Mouse (Mus musculus) bone marrow, adult 2 months (tissue): ENCODE results near the gene Caml. TPM values are rescaled to one million over a fixed set of nuclear protein-coding genes. Genes with fewer than 3 reads are reported as not detected.
"Not testable (repeated sequence)": the region's sequence is repeated elsewhere in the genome, so short reads cannot be mapped to it uniquely, and the experiment has no call there.

ENCODE experiments used
- H3K27ac ChIP-seq: fragments of 200-500 bp; 2 replicates; pipeline ENCODE4 v1.5.1; 2012; ENCODE audit warnings: low read depth, mild to moderate bottlenecking, control low read depth, inconsistent platforms, low read length; ENCODE audit not compliant: control insufficient read depth, poor library complexity, insufficient read depth
- H3K4me1 ChIP-seq: fragments of 200-500 bp; 2 replicates; pipeline ENCODE4 v1.6.1; 2011; ENCODE audit warnings: low read length; ENCODE audit not compliant: control insufficient read depth, insufficient read depth
- H3K4me3 ChIP-seq: fragments of 200-500 bp; replicated peaks from 2 replicates; pipeline ENCODE3; 2011; ENCODE audit warnings: mild to moderate bottlenecking, low read depth, low read length, control low read depth; ENCODE audit not compliant: control insufficient read depth
- CTCF ChIP-seq: fragments of 200-500 bp; IDR thresholded peaks from 2 replicates; pipeline ENCODE4 v1.5.1; 2011; ENCODE audit warnings: low read length, control low read depth; ENCODE audit not compliant: control insufficient read depth, insufficient read depth
- POLR2A ChIP-seq: fragments of 200-500 bp; IDR thresholded peaks from 2 replicates; pipeline ENCODE4 v1.6.1; 2011; ENCODE audit warnings: low read depth, mild to moderate bottlenecking, control low read depth, low read length, borderline replicate concordance; ENCODE audit not compliant: control insufficient read depth
- WGBS: fragments of 180-500 bp; shearing (Covaris S2); methylation state at CpG from one replicate; pipeline ENCODE4 v1.1.7; 2018; 5-methylcytosine and 5-hydroxymethylcytosine counted together
- polyA plus RNA-seq: library from polyadenylated mRNA; stranded (reverse); fragments of >200 nt; gene quantifications from 2 replicates; pipeline ENCODE4 v1.2.4, GENCODE M21; 2011; ENCODE audit warnings: low replicate concordance; ENCODE audit not compliant: missing spikeins, insufficient read depth, insufficient read length

Gene Caml
- polyA plus RNA-seq, 1 experiment, result 26.9 TPM

DNA sequence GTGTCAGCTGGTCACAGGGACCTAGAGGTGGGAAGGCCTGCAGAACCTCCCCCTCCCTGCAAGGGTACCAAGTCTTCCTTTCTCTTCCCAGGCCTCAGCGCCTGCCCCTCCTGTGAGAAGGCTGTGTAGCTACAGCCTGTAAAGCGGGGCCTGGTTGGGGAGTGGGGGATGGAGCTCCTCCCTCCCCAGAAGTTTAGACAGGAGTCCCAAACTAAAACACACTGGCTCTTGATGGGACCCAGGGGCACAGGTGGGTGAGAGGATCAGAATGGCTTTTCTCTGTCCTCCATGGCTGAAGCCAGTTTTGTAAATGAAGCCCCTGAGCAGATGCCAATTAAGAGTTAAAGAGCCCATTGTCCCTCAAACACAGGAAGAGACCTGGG, 15.2 kb upstream of the Caml start:
- H3K4me3 ChIP-seq, result no peak overlapping the region
- WGBS, result 77% methylated on average over 2 of the region's 2 CpGs

DNA sequence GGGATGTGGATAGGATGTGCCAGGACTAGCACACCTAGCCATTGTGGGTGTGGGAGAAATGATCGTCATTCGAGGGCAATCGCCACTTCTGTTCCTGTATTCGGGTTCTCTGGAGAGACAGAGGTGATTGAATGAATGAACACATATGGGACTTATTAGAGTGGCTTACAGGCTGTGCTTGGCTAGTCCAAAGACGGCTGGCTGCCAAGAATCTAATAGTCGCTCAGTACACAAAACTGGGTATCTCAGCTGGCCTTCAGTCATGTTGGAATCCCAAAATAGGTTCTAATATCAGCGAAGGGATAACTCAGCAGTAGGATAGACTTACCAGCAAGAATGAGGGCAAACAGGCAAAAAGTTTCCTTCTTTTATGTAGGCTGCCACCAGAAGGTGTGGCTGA, 10.8 kb upstream of the Caml start:
- Histone ChIP-seq H3K4me3 (no peak overlapping the region), H3K4me1 (no peaks in the 10 kb centered on the region)
- TF ChIP-seq CTCF (no peak), POLR2A (no peak)

More for the DNA sequence above, 15.2 kb upstream of the Caml start:
- H3K4me1 ChIP-seq, result no peaks in the 10 kb centered on the region
- no peak overlapping the region for H3K27ac ChIP-seq
- TF ChIP-seq POLR2A (no peak), CTCF (no peak)

DNA sequence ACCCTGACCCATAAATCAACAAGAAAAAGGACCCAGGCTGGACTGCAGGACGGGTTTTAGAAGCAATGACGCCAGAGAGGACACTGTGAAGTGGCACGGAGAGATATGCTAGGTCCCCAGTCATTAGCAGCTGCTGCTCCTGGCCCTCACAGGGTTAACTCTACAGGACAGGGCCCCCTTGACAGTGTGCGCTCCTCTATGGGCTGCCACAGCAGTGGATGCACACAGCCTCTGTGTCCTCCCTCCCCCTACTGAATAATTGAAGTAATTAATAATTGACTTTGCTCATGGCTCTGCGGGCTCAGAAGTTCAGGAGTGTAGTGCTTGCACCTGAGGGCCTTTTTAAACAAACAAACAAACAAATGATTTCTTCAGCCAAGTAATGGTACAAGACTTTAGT, 9.3 kb upstream of the Caml start:
- no peak overlapping the region for H3K4me3 ChIP-seq
- TF ChIP-seq POLR2A, result no peak
- TF ChIP-seq CTCF, result no peak
- no peaks in the 10 kb centered on the region for H3K4me1 ChIP-seq
- 72% methylated on average over 5 of the region's 5 CpGs for WGBS
- H3K27ac ChIP-seq, result no peak overlapping the region

More for the DNA sequence above, 10.8 kb upstream of the Caml start:
- WGBS, result 86% methylated on average over 7 of the region's 7 CpGs
- H3K27ac ChIP-seq, result no peak overlapping the region

DNA sequence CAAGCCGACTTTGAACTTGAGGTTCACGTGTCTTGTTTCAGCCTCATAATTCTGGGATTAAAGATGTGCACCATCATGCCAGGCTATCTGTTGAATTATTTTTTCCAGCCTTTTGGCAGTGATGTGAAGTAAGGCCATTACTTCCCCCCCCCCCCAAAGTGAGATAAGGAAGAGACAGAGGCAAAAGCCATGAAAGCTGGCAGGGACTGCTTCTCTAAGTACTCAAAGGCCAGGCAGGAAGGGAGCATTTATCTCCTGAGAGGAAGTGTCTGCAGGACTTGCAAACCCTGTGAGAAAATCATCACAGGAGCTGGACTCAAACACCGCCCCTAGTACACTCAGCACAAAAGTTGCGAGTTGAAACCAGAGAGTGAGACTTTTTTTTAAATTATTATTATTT, 3.5 kb upstream of the Caml start:
- TF ChIP-seq CTCF (no peak), POLR2A (no peak)
- 84% methylated on average over 4 of the region's 4 CpGs for WGBS
- Histone ChIP-seq H3K4me3 (no peak overlapping the region), H3K4me1 (no peaks in the 10 kb centered on the region; the same call in 1 of the 2 replicates), H3K27ac (no peak overlapping the region)

DNA sequence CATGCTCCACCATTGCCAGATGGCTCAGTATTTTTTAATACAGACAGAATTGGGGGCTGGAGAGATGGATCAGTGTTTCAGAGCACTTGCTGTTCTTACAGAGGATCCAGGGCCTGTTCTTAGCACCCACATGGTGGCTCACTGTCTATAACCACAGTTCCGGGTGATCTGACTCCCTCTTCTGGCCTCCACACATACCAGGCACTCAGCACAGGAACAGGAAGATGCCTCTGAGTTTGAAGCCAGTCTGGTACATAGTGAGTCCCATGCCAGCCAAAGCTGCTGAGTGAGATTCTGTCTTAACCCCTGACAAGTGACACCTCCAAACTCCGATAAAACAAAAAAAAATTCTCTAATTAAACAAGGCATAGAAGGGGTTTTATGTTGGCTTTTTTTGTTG, 2.5 kb upstream of the Caml start:
- WGBS, result 67% methylated on average over 2 of the region's 2 CpGs
- no peak overlapping the region for H3K4me3 ChIP-seq

DNA sequence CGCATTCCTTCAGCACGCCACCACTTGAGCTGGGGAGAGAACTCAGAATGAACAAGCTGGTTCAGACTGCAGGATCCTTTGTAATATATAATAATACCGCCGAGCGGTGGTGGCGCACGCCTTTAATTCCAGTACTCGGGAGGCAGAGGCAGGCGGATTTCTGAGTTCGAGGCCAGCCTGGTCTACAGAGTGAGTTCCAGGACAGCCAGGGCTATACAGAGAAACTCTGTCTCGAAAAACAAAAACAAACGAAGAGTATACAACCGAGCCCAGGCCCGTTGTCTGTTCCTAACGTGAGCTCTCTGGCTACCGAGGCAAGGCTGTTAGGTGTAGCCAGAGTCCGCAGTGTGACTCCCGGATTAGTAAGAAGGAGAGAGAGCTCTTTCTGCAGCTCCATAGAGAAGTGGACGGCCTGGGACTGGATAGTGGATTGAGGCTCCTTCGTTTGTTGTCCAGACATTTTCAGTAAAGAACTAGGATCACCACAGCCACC, 603 bp upstream of the Caml start:
- TF ChIP-seq POLR2A, result 0 out of 2 replicates have a peak, but pooled peaks have one; percentile 9
- H3K27ac ChIP-seq, result not testable (repeated sequence)
- 3% methylated on average over 20 of the region's 20 CpGs for WGBS

More for the DNA sequence above, 2.5 kb upstream of the Caml start:
- TF ChIP-seq CTCF (no peak), POLR2A (no peak)
- H3K4me1 ChIP-seq, result no peaks in the 10 kb centered on the region; the same call in 1 of the 2 replicates
- H3K27ac ChIP-seq, result no peak overlapping the region

DNA sequence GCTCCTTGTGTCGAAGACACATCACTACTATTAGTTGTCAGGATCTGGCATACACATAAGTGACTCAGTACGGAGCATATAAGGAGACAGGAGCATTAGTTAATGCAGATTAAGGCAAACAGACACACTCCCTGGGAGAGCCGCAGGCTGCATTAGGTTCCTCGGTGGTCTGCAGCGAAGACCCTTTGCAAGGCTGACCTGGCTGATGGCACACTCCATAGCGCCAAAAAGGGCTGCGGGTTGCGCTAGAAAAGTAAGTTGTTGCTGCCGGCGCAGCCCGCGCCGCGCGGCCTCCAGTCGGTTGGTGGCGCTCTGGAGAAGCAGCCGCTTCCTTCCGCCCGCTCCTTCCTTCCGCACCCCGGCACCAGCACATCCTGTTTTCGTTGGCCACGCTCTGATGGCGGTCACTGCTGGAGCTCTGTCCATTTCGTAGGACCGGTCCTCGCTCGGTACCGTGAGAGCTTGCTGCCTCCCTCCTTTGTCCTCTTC, 11.9 kb downstream of the Caml start, which contains the start of gene Ddx46:
Ddx46 (plus strand) TSS at position 389 of the 489 bp plus-strand sequence.
- peak; percentile 82; the same call in 1 of the 2 replicates for TF ChIP-seq POLR2A
- peak; percentile 90 for TF ChIP-seq CTCF
- peak within 1 kb of the TSS; percentile 56 for H3K27ac ChIP-seq
- H3K4me1 ChIP-seq, result no peaks in the 10 kb centered on the region; the same call in 1 of the 2 replicates
- 4% methylated on average over 30 of the region's 30 CpGs for WGBS
- H3K4me3 ChIP-seq, result peak within 1 kb of the TSS; percentile 87

More for the DNA sequence above, 603 bp upstream of the Caml start:
- not testable (repeated sequence) for H3K4me1 ChIP-seq
- H3K4me3 ChIP-seq, result peak overlapping the region; percentile 74

DNA sequence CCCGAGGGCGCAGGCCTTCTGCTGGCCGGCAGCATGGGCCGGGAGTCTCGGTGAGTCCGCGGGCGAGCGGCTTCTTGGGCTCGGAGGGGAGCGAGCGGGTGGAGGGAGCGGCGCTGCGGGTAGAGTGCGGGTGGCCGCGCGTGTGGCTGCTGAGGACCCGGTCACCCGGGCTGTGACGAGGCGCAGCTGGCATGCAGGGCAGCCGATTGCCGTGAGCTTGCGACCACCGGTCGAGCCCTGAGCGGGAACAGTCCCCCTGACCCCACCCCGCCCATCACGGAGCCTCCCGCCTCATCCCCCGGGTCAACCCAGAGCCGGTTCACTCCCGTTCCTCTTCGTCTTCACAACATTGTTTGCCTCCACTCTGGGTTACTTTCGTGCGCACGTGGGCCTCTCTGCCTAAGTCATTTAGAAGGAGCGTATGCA, 12.4 kb downstream of the Caml start:
- H3K4me3 ChIP-seq, result peak overlapping the region; percentile 87
- under 1% methylated on average over 40 of the region's 40 CpGs for WGBS
- no peaks in the 10 kb centered on the region; the same call in 1 of the 2 replicates for H3K4me1 ChIP-seq
- TF ChIP-seq CTCF, result no peak
- TF ChIP-seq POLR2A, result no peak
- peak overlapping the region; percentile 56 for H3K27ac ChIP-seq
